Mouse (Mus musculus): Measurements from ENCODE around the gene Fgr.

GRCm38 (mm10) chr4:133037293-133037692 lies 63.4 kb downstream of the Fgr start:
- TF ChIP-seq POLR2A (IDR thresholded peaks at IDR 0.05; ENCODE audit: control insufficient read depth, extremely low read depth, insufficient read depth, low read length, poor library complexity) (no peak), CTCF (IDR thresholded peaks at IDR 0.05; ENCODE audit: borderline replicate concordance, control insufficient read depth, extremely low read depth, insufficient read depth, low read length, poor library complexity) (no peak)

All from thymus, adult 2 months (tissue).